Mouse (Mus musculus) cerebellum, adult 2 months (tissue): Measurements from ENCODE around the gene Filip1l.

ENCODE experiments used
- CTCF ChIP-seq: fragments of 200-500 bp; IDR thresholded peaks from 2 replicates; pipeline ENCODE4 v1.5.1; 2011; ENCODE audit warnings: low read depth, mild to moderate bottlenecking, control low read depth, low read length, moderate library complexity, borderline replicate concordance; ENCODE audit not compliant: insufficient read depth
- POLR2A ChIP-seq: fragments of 200-500 bp; IDR thresholded peaks from 2 replicates; pipeline ENCODE4 v1.6.1; 2011; ENCODE audit warnings: low read length, control low read depth, borderline replicate concordance; ENCODE audit not compliant: insufficient read depth

- TF ChIP-seq POLR2A (no peak), CTCF (no peak)
These were observed 39.4 kb upstream of the Filip1l start for GRCm38 (mm10) chr16:57313487-57313886.
